Mouse (Mus musculus): ENCODE data around the gene Ipo5. TPM values are rescaled to one million over a fixed set of nuclear protein-coding genes. Genes with fewer than 3 reads are reported as not detected.

Ipo5 gene
- total RNA-seq, 2 experiments from 2014 or later, result 67.4 to 77.9 TPM

Other genes with a start within 250 kb of the Ipo5 start
- 10 to 100 TPM; 21.1 to 32.3 TPM for gene Farp1, start 124.0 kb downstream of the Ipo5 start, total RNA-seq (2021)

All from adrenal gland, postnatal 10 days (tissue).